Mouse (Mus musculus) ES-E14 (cell line): ENCODE measurements around the gene Comtd1.

ENCODE experiments used
- CHD2 ChIP-seq: IDR thresholded peaks from 2 replicates; pipeline ENCODE4 v1.6.1; 2014; ENCODE audit warnings: mild to moderate bottlenecking, low read depth, low read length, inconsistent platforms
- HCFC1 ChIP-seq: IDR thresholded peaks from 2 replicates; pipeline ENCODE4 v1.6.1; 2012; ENCODE audit warnings: low read length, inconsistent platforms, borderline replicate concordance; ENCODE audit not compliant: insufficient read depth
- MAFK ChIP-seq: IDR thresholded peaks from 2 replicates; pipeline ENCODE4 v1.6.1; 2014; ENCODE audit warnings: mild to moderate bottlenecking, low read depth, low read length, inconsistent platforms; ENCODE audit not compliant: insufficient read depth
- ZC3H11A ChIP-seq: IDR thresholded peaks from 2 replicates; pipeline ENCODE4 v1.6.1; 2012; ENCODE audit warnings: low read depth, mild to moderate bottlenecking, inconsistent platforms, low read length, borderline replicate concordance
- ZNF384 ChIP-seq: IDR thresholded peaks from 2 replicates; pipeline ENCODE4 v1.6.1; 2012; ENCODE audit warnings: low read depth, low read length, inconsistent platforms

- TF ChIP-seq ZNF384, result no peak
- no peak for TF ChIP-seq HCFC1
- no peak for TF ChIP-seq ZC3H11A
- no peak for TF ChIP-seq MAFK
- TF ChIP-seq CHD2, result no peak
Observed at GRCm38 (mm10) chr14:21811744-21812393, 36.9 kb downstream of the Comtd1 start.
